Mouse (Mus musculus) fibroblast of lung, adult 2 months (primary cell): ENCODE data around the gene Dppa5a.
"Not testable (repeated sequence)": the region's sequence is repeated elsewhere in the genome, so short reads cannot be mapped to it uniquely, and the experiment has no call there.

Experiments used
- DNase-seq: peaks from one replicate; pipeline ENCODE4 v3.0.0-alpha.2; 2011; ENCODE audit warnings: low read depth

Dppa5a gene

GRCm38 (mm10) chr9:78367959-78368358, at the start of gene Dppa5a:
Gene Dppa5a (minus strand): TSS chr9:78368177.
- DNase-seq: not testable (repeated sequence)

DNA sequence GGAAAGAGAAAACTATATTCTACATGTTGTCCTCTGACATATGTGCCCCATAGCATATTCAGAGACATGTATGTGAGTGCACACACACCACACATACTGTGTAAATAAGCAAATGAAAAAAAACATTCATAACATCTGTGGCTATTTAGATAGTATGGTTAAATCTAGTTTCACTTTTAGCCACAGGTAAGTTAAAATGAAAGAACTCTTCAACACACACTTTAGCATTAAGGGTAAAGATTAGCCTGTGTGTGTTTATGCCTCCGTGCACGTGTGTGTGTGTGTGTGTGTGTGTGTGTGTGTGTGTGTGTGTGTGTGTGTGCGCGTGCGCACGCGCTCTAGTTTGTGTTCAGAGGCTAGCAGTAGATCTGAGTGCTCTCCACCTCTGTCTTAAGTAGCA, 33.6 kb upstream of the Dppa5a start:
- no peak for DNase-seq

- no peak for DNase-seq
Measured at GRCm38 (mm10) chr9:78400570-78400969, 32.6 kb upstream of the Dppa5a start.

- no peak for DNase-seq
Measured at GRCm38 (mm10) chr9:78396517-78396916, 28.5 kb upstream of the Dppa5a start.

- DNase-seq: no peak
Measured at GRCm38 (mm10) chr9:78395630-78396351, 27.8 kb upstream of the Dppa5a start, which contains the start of gene Ddx43. Gene Ddx43 (plus strand): TSS chr9:78395777.

- no peak for DNase-seq
Measured at GRCm38 (mm10) chr9:78395244-78395629, 27.3 kb upstream of the Dppa5a start.

DNA sequence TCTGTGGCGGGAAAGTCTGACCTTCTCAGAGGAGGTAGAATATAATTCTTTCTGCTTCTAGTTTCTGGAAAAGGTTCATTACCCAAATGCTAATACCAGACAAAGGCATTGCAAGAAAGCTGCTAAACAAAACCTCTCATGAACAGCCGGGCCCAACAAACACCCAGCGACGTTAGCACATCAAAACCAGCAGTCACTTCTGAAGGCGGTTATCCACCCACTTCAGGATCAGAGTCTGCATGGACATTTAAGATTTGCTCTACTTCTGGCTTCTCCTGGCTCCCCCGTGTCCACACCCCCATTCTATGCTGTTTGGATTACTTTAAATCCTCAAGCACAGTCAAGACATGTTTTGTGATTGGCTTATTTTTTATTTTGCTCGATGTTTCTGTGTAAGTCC, 26.6 kb upstream of the Dppa5a start:
- DNase-seq: no peak

GRCm38 (mm10) chr9:78393741-78394140, 25.8 kb upstream of the Dppa5a start:
- DNase-seq: no peak

GRCm38 (mm10) chr9:78389981-78390380, 22.0 kb upstream of the Dppa5a start:
- DNase-seq: peak; percentile 27

DNA sequence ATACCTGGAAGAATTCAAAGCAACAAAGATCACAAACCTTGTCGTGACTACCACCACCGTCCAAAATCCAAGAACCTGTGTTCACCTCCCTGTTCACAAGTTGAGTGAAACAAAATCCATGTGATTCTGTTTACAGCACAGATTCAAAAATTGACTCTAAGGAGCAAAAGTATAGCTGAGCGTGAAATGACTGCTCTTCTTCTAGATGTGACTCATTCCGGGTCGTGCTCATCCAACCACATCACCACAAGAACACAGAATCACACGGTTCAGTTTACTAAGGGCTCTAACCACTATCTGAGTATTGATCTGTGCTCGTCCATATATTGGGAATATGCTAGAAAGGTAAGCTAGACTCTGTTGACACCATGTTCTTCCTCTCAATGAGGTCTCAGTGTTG, 19.0 kb upstream of the Dppa5a start:
- no peak for DNase-seq

DNA sequence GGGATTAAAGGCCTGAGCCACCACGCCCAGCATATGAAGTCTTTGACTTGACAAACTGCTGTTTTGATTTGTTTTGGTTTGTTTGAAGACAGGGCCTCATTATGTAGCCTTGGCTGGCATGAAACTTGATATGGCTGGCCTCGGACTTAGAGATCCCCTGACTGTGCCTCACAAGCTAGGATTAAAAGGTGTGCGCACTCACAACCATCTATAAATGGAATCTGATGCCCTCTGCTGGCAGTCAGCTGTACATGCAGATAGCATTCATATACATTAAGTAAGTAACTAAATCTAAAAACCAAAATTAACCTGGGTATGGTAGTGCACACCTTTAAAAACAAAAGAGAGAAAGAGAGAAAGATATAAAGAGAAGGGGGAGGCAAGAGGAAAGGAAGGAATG, 17.9 kb upstream of the Dppa5a start:
- no peak for DNase-seq

GRCm38 (mm10) chr9:78378113-78378785, 10.3 kb upstream of the Dppa5a start, which contains the start of gene Ooep:
Gene Ooep (minus strand): TSS chr9:78378725.
- no peak for DNase-seq

DNA sequence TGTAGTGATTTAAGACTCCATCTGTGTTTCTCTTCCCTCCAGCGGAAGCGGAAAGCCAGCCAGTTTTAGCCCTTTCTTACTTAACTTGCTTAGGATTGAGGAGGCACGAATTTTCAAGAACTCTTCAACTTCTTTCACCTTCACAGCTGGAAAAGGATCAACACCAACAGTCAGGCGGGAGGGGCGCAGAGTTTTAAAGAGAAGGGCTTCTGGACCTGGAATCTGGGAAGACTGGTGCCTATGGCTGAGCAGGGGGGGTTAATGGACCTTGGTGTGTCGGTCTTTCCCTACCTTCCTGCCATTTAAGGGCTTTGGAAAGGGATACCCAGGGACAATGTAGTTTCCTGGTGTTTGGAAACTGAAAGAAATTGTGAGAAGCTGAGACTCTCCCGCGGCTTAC, 9.6 kb upstream of the Dppa5a start:
- no peak for DNase-seq

GRCm38 (mm10) chr9:78375486-78375885, 7.5 kb upstream of the Dppa5a start:
- no peak for DNase-seq

GRCm38 (mm10) chr9:78374885-78375389, 7.0 kb upstream of the Dppa5a start:
- DNase-seq: no peak

GRCm38 (mm10) chr9:78374397-78374796, 6.4 kb upstream of the Dppa5a start:
- no peak for DNase-seq

DNA sequence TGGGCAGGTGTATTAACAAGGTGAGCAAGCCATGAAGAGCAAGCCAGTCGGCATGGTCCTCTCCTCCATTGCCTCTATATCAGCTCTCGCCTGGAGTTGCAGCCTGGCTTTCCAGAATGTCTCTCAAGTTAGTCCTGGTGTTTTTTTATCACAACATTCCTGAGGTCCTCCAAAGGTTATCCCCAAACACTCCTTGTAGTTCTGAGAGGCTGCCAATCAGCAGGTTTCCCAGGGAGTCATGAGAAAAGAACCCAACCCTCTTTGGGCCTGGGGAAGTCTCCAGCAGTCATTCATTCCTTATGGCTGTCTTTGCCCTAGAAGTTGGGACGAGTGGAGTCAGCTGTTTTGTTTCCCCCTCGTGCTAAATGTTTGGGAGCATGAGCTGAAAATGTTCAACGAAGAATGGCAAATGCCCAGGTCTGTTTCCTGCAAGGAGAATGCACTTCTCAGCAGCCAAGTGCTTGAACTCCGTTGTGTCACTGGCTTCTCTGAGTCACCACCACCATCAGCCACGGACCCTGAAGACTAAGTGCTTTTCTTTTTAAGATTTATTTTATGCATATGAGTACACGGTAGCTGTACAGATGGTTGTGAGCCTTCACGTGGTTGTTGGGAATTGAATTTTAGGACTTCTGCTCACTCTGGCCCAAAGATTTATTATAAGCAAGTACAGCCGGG, 5.0 kb upstream of the Dppa5a start:
- DNase-seq: no peak

DNA sequence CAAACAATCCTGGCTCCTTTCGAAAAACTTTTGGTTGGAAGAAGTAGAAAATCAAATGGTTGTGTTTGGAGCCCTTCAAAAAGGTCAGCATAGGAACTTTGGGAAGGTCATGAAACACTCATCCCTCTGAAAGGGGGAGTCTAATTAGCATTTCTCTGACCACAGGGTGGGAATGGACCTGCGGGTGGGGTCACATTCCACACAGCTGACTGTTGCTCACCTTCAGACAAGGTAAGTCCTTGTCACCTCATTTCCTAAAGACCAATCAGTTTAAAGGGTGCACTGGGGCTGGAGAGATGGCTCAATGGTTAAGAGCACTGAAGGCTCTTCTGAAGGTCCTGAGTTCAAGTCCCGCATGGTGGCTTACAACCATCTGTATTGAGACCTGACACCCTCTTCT, 3.5 kb upstream of the Dppa5a start:
- no peak for DNase-seq

- no peak for DNase-seq
Measured at GRCm38 (mm10) chr9:78369786-78370185, 1.8 kb upstream of the Dppa5a start.

DNA sequence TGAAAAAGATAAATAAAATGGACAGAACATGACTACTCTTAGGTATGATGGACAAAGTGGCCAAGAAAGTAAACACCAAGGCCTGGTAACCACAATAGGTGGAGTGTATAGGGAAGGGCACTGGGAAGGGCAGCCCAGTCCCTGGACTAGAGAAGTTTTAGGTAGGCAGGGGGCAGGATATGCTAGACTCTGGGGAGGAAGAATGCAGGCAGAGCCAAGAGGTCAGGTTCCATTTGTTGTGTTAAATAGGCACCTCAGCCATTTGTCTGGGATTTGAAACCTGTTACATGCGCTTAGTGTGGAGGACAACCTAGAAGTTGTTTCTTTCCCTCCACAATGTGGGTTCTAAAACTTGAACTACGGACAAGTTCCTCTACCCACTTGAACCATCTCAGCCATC, 1.4 kb upstream of the Dppa5a start:
- DNase-seq: no peak

GRCm38 (mm10) chr9:78368671-78369293, 805 bp upstream of the Dppa5a start:
- no peak for DNase-seq

- no peak for DNase-seq
Measured at GRCm38 (mm10) chr9:78365850-78366544, 2.0 kb downstream of the Dppa5a start.
